Mouse (Mus musculus) mature B cell (primary cell): ENCODE data around the gene Kif1c.

Source experiments
- in situ Hi-C: fragments of 300-500 bp; cut with MboI; formaldehyde crosslinking; loops from 2 replicates; pipeline ENCODE4 v1.14.3; 2019

The Kif1c gene

DNA sequence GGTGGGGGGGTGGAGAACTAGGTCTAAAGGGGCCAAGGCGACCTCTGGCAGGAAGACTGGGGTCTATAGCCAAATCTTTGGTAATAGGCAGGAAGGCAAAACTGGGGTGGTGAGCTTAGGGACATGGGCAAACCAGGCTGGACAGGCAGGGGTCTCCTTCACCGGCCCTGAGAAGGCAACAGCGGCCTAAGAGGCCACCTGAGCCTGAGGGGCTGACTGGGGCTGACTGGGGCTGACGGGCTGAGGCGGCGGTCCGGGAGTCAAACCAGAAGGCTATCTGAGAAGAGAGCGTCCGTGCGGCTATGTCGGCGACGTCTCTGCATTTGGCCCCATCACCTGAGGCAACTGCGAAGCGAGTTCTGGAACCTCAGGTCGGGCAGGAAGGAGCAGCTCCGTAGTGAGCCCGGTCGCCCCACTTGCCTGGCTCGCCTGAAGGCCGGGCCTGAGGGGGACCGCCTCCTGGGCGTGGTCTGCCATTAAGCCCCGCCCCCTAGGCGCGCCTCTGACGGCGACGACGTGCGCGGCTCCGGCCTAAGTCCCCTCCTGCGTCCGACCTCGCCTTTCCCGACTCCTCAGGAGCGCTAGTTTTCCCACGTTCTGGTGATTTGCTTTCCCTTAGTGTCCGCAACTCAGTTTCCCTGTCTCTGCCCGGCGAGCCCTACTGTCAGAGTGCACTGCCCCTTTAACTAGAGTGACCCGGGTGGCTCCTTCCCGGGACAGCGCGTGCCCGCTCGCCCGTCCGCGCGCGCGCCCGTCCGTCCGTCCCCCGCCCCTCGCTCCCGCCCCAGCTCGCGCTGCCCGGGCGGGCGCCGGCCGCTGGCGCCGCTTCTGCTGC is at the start of gene Kif1c, which contains the start of gene Inca1:
Gene Kif1c (plus strand): TSS at position 827 of the 835 bp plus-strand sequence.
Gene Inca1 (minus strand): TSS at position 434 of the 835 bp plus-strand sequence.
- in situ Hi-C loops: no loop called here

DNA sequence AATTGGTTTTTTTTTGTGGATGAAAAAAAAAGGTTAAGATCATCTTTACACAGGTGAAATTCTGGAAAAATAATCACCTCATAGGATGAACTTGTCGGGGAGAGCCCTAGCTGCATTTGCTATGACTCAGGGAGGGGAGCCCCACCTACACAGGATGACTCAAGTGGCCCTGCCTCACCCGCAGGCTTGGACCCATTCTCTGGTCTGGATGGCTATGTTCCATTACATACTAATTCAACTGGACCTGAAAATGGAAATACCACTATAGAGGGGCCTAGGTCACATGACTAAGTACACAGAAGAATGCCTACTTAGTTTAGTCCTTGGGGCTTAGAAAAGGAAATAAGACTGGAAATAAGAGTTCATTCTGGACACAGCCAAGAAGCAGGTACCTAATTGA is 49.0 kb upstream of the Kif1c start:
- in situ Hi-C loops: loop anchor here (25.0 kb wide), 1 partner anchor 639 kb away; the partner anchor contains the start of genes Acadvl, Dlg4 and Dvl2

- in situ Hi-C loops: loop anchor here (25.0 kb wide), 1 partner anchor 640 kb away; the partner anchor contains the start of genes Acadvl, Dlg4 and Dvl2
These were observed 48.1 kb upstream of the Kif1c start for GRCm38 (mm10) chr11:70652029-70652883.

DNA sequence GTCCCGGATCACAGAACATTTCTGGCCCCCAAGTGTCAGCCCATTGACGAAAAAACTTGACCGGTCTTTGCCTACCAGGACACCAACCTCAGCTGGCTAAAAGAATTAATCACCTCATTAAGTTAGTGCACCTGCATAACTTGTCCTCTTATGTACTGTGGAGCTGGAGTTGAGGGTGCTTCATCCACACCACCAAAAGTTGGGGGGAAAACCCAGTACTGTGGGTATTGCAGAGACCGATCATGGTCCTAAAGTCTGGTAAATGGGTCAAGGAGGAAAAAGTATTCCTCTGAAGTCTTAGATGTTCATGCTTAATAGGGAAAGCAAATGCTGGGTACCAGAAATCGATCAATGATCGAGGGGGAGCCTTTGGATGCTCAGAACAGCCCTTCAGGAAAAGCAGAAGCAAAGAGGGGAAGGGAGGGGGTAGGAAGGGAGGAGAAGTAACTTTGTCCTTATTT is 47.4 kb upstream of the Kif1c start:
- in situ Hi-C loops: loop anchor here (25.0 kb wide), 1 partner anchor 641 kb away; the partner anchor contains the start of genes Acadvl, Dlg4 and Dvl2

- in situ Hi-C loops: loop anchor here (25.0 kb wide), 1 partner anchor 641 kb away; the partner anchor contains the start of genes Acadvl, Dlg4 and Dvl2
These were observed 46.8 kb upstream of the Kif1c start for GRCm38 (mm10) chr11:70653345-70654197.

GRCm38 (mm10) chr11:70654198-70654922 is 46.0 kb upstream of the Kif1c start, which contains the start of gene Pfn1:
Gene Pfn1, minus strand, starts transcription at chr11:70654644.
- in situ Hi-C loops: loop anchor here (25.0 kb wide), 1 partner anchor 642 kb away; the partner anchor contains the start of genes Acadvl, Dlg4 and Dvl2

GRCm38 (mm10) chr11:70654923-70655570 is 45.3 kb upstream of the Kif1c start:
- in situ Hi-C loops: loop anchor here (25.0 kb wide), 1 partner anchor 643 kb away; the partner anchor contains the start of genes Acadvl, Dlg4 and Dvl2

DNA sequence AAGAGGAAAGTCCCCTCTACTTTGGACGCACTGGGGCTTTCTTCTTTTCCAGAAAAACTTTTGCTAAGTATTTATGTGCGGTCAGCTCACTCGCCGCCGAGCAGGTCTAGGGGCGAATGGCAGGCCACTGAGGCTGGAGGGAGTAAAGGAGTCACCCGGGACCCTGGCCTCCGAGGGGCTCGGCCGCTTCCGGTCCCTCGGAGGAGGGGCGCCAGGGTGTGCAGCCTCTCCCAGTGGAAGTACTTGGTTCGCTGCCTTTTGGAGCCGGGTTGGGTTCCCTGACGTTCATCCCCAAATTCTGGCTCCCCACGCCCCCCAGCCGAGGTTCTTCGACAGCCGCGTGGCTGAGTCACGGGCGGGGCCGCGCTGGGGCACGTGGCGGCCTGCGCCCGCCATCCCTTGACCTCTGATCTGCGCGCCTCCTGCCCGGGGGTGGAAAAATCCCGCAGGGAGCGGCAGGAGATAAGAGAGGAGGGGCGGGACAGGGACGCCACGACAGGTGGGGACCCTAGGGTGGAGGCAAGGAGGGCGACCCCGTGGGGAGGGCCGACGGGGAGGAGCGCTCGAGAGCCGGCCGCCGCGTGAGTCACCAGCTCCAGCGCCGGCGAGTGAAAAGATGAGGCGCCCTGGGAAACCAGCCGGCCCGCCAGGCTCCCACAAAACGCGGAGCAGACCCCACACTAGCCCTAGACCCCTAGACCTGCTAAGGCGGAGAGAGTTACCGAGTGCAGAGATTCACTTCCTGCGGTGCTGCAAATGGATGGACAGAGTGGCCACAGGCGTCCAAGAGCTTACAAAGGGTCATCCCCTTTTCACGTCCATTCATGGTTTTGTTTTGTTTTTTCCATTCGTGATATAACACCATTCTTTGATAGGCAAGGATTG is 44.5 kb upstream of the Kif1c start:
- in situ Hi-C loops: loop anchor here (25.0 kb wide), 1 partner anchor 644 kb away; the partner anchor contains the start of genes Acadvl, Dlg4 and Dvl2

DNA sequence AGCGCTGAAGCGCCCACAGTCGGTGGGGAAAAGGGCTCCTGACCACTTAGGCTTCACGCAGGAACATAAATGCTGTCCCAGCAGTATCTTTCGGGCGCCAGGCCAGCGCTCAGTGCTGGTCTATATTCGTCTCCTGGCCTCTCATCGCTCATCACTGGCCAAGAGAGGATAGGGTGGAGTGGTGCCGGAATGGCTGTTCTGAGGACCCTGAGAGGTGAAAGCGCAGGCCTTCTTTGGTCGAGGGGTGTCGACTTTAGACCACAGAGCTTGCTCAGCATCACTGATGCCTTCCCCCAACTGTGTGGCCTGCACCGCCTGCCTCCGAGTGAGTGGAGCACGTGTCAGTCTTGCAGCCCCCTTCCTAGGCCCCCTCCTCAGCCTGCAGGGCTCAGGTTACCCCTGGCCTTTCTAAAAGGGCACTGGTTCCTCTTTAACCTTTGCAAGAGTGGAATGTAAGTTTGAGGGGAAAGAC is 43.9 kb upstream of the Kif1c start:
- in situ Hi-C loops: loop anchor here (25.0 kb wide), 1 partner anchor 644 kb away; the partner anchor contains the start of genes Acadvl, Dlg4 and Dvl2

DNA sequence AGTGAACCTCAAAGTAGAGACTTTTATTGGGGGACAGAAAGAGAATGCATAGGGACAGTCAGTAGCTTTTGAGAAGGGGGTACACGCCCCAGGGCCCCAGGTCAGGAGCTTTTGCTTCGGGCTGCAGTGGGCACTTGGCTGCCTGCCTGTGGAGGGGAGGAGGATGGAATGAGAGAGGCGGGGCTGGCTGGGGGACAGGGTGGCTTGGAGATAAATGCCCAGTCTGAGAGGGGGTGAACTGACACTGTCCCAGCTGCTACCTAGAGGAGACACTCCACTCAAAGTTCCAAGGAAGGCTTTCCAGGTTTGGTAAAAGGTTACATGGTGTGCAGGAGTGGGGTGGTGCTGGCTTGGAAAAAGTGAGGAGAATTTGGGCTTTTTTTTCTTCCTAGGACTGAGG is 43.4 kb upstream of the Kif1c start, which contains the start of gene Eno3:
Gene Eno3 (plus strand): TSS at position 239 of the 400 bp plus-strand sequence.
- in situ Hi-C loops: loop anchor here (25.0 kb wide), 1 partner anchor 645 kb away; the partner anchor contains the start of genes Acadvl, Dlg4 and Dvl2

GRCm38 (mm10) chr11:70657573-70657972 is 42.8 kb upstream of the Kif1c start:
- in situ Hi-C loops: loop anchor here (25.0 kb wide), 1 partner anchor 645 kb away; the partner anchor contains the start of genes Acadvl, Dlg4 and Dvl2

- in situ Hi-C loops: loop anchor here (25.0 kb wide), 1 partner anchor 646 kb away; the partner anchor contains the start of genes Acadvl, Dlg4 and Dvl2
These were observed 42.4 kb upstream of the Kif1c start for GRCm38 (mm10) chr11:70657991-70658390.

GRCm38 (mm10) chr11:70658521-70658920 is 41.8 kb upstream of the Kif1c start:
- in situ Hi-C loops: loop anchor here (25.0 kb wide), 1 partner anchor 646 kb away; the partner anchor contains the start of genes Acadvl, Dlg4 and Dvl2

DNA sequence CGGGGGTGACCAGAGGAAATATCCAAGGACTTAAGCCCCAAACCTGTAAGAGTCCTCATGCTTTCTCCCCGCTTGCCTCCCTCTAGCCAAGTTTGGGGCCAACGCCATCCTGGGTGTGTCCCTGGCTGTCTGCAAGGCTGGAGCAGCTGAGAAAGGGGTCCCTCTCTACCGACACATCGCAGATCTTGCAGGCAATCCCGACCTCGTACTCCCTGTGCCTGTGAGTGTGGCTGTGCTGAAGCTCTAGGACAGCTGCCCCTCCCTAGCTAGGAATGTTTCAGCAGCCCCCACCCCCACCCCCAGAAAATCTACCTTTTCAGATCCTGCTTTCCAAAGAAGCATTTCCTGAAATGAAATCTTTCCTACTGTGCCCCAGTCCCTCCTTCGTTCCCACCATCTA is 41.4 kb upstream of the Kif1c start:
- in situ Hi-C loops: loop anchor here (25.0 kb wide), 1 partner anchor 647 kb away; the partner anchor contains the start of genes Acadvl, Dlg4 and Dvl2

GRCm38 (mm10) chr11:70660571-70660970 is 39.8 kb upstream of the Kif1c start:
- in situ Hi-C loops: loop anchor here (25.0 kb wide), 1 partner anchor 648 kb away; the partner anchor contains the start of genes Acadvl, Dlg4 and Dvl2

GRCm38 (mm10) chr11:70663101-70663500 is 37.2 kb upstream of the Kif1c start:
- in situ Hi-C loops: loop anchor here (25.0 kb wide), 1 partner anchor 651 kb away; the partner anchor contains the start of genes Acadvl, Dlg4 and Dvl2

- in situ Hi-C loops: loop anchor here (25.0 kb wide), 1 partner anchor 652 kb away; the partner anchor contains the start of genes Acadvl, Dlg4 and Dvl2
These were observed 36.4 kb upstream of the Kif1c start for GRCm38 (mm10) chr11:70663957-70664356.
